Mouse (Mus musculus) heart, postnatal 10 days (tissue): ENCODE data around the gene Fhad1. TPM values are rescaled to one million over a fixed set of nuclear protein-coding genes. Genes with fewer than 3 reads are reported as not detected.
"Not testable (repeated sequence)": the region's sequence is repeated elsewhere in the genome, so short reads cannot be mapped to it uniquely, and the experiment has no call there.

Experiments used
- DNase-seq, 2 experiments: peaks; one replicate each; pipeline ENCODE4 v3.0.0; 2021
- intact Hi-C: fragments of 180-260 bp; cut with DNase I; formaldehyde crosslinking; loops from one replicate; pipeline ENCODE4 v1.15.1; 2025
- total RNA-seq, 2 experiments: library from RNA; stranded (reverse); gene quantifications; 2 replicates each; pipeline ENCODE4 v1.2.3; 2021

Gene Fhad1
- 1 to 10 TPM in 1 of 2 experiments, not detected in 1; 1.2 TPM for total RNA-seq

- DNase-seq = peak; percentile 79
- intact Hi-C loops = no loop called here
These were observed at the start of gene Fhad1 for GRCm38 (mm10) chr4:142014659-142015608. Fhad1 (minus strand) TSS chr4:142015082.

GRCm38 (mm10) chr4:142063057-142063534 is 48.2 kb upstream of the Fhad1 start:
- intact Hi-C loops = no loop called here
- no peak for DNase-seq

- DNase-seq = no peak
- intact Hi-C loops = no loop called here
These were observed 46.8 kb upstream of the Fhad1 start for GRCm38 (mm10) chr4:142061485-142062240.

GRCm38 (mm10) chr4:142060455-142061378 is 45.8 kb upstream of the Fhad1 start:
- DNase-seq = peak; percentile 73 to 79

GRCm38 (mm10) chr4:142059841-142060193 is 44.9 kb upstream of the Fhad1 start:
- no peak for DNase-seq
- intact Hi-C loops = no loop called here

More at GRCm38 (mm10) chr4:142060455-142061378, 45.8 kb upstream of the Fhad1 start:
- intact Hi-C loops = no loop called here

GRCm38 (mm10) chr4:142059113-142059840 is 44.4 kb upstream of the Fhad1 start:
- no peak for DNase-seq
- intact Hi-C loops = no loop called here

GRCm38 (mm10) chr4:142057529-142058216 is 42.8 kb upstream of the Fhad1 start:
- peak; percentile 74 to 87 for DNase-seq
- intact Hi-C loops = no loop called here

- DNase-seq = no peak
- intact Hi-C loops = no loop called here
These were observed 40.7 kb upstream of the Fhad1 start for GRCm38 (mm10) chr4:142055600-142055999.

GRCm38 (mm10) chr4:142054580-142054979 is 39.7 kb upstream of the Fhad1 start:
- intact Hi-C loops = no loop called here

GRCm38 (mm10) chr4:142053661-142054448 is 39.0 kb upstream of the Fhad1 start:
- intact Hi-C loops = no loop called here
- DNase-seq = peak; percentile 65 to 66

More at GRCm38 (mm10) chr4:142054580-142054979, 39.7 kb upstream of the Fhad1 start:
- no peak for DNase-seq

- intact Hi-C loops = no loop called here
These were observed 38.4 kb upstream of the Fhad1 start for GRCm38 (mm10) chr4:142053261-142053660.

GRCm38 (mm10) chr4:142052391-142053132 is 37.7 kb upstream of the Fhad1 start:
- intact Hi-C loops = no loop called here
- DNase-seq = no peak

More at GRCm38 (mm10) chr4:142053261-142053660, 38.4 kb upstream of the Fhad1 start:
- no peak for DNase-seq

GRCm38 (mm10) chr4:142051883-142052282 is 37.0 kb upstream of the Fhad1 start:
- DNase-seq, intact Hi-C loops: not testable (repeated sequence)

GRCm38 (mm10) chr4:142049963-142050362 is 35.1 kb upstream of the Fhad1 start:
- DNase-seq = no peak
- intact Hi-C loops = no loop called here

GRCm38 (mm10) chr4:142048391-142048790 is 33.5 kb upstream of the Fhad1 start:
- intact Hi-C loops = no loop called here
- no peak for DNase-seq

- DNase-seq = no peak
- intact Hi-C loops = no loop called here
These were observed 32.1 kb upstream of the Fhad1 start for GRCm38 (mm10) chr4:142047005-142047404.

- intact Hi-C loops = no loop called here
- no peak for DNase-seq
These were observed 31.6 kb upstream of the Fhad1 start for GRCm38 (mm10) chr4:142046496-142046895.
